Mouse (Mus musculus) T-cell, adult 2 months (primary cell): Measurements from ENCODE around the gene Vma21.

Experiments
- DNase-seq: peaks from one replicate; pipeline ENCODE4 v3.0.0; 2022; ENCODE audit warnings: low spot score

Vma21 gene

DNA sequence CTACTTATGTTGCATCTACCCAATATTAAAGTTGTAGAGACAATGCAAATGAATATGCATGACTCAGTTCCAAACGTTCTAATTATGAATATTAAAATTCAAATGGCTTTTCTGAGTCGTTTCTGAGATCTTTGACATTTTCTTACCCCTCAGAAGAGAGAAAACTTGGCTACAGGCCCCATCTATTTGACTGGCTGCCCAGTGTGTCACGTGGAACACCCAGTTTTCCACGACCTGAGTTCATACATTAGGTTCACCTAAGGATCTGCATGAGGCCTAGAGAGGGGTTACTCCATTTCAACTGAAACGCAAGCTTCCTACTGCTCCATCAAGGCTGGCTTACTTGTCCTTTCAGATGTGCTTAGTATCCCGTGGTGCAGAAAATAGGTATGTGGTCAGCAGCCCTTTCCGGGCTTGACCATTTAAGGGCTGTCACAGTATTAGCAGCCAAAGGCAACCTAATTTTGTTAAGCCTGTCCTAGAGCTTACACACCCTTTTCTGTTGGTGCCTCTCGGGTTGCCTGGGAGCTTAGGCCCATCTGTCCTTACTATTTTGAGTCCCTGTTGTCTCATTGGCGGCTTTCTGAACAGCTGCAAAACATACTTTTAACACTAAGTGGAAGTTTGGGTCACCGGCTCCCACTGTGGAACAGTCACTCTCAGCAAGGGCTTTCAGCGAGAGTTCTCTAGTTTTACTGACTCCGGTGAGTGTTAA is at the start of gene Vma21:
Vma21 (plus strand) TSS at position 294 of the 715 bp plus-strand sequence.
- no peak for DNase-seq

GRCm38 (mm10) chrX:71767909-71768308 is 47.8 kb upstream of the Vma21 start:
- DNase-seq, result no peak

- DNase-seq, result no peak
Observed at GRCm38 (mm10) chrX:71791106-71791505, 24.6 kb upstream of the Vma21 start.

- no peak for DNase-seq
Observed at GRCm38 (mm10) chrX:71797766-71798165, 18.0 kb upstream of the Vma21 start.

DNA sequence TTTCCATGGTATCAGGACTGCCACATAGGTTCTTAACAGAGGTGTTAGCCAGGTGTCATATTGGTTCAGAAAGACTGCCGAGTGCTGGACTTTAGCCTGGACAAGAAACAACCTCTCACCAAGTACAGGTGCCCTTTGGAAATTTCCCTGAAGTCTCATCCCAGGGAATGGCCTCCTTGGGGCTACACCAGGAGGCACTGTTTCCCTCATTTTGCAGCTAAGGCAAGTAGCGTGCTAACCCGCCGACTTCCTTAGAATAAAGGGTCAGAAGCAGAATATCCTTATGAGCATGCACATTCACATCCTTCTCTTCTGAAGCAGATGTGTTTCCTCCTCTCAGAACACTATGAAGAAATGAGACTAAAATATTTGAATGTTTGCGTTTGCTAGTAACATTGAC is 16.8 kb upstream of the Vma21 start:
- no peak for DNase-seq

DNA sequence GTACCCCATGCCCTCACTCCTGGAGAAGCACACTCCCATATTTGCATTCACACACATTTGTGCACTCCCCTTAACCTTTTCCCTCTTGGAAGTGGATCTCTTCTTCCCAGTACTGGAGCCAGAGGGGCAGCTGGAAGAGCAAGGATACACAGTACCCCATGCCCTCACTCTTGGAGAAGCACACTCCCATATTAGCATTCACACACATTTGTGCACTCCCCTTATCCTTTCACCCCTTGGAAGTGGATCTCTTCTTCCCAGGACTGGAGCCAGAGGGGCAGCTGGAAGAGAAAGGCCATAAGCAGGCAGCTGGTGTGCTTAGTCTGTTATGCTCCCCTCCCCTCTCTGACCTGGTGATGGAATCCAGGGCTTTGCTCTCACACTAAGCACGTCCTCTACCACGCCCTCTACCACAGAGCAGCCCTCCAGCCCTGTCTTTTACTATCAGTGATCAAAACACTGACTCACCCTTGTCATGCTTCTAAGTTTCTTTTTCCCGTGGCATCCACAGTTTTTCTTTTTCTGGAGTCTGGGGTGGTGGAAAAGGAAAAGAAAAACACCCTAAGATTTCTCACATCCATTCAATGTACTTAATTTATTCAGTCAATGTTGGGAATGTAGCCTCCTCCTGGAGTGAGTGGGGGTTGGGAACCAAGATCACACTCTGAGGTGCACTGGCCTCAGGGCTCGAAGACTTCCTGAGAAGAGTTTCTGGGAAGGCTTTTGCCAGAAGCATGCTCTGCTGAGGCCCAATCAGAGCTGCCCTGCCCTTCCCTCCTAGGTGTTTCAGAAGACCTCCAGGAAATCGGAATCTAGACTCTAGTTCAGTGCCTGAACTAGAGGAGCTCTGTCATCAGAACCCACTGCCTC is 3.5 kb upstream of the Vma21 start:
- no peak for DNase-seq

- DNase-seq, result peak; percentile 88
Observed at GRCm38 (mm10) chrX:71816401-71816857, 705 bp downstream of the Vma21 start.

- no peak for DNase-seq
Observed at GRCm38 (mm10) chrX:71816931-71817361, 1.2 kb downstream of the Vma21 start.

GRCm38 (mm10) chrX:71838911-71839310 is 23.2 kb downstream of the Vma21 start:
- no peak for DNase-seq

GRCm38 (mm10) chrX:71846696-71847095 is 31.0 kb downstream of the Vma21 start:
- no peak for DNase-seq

DNA sequence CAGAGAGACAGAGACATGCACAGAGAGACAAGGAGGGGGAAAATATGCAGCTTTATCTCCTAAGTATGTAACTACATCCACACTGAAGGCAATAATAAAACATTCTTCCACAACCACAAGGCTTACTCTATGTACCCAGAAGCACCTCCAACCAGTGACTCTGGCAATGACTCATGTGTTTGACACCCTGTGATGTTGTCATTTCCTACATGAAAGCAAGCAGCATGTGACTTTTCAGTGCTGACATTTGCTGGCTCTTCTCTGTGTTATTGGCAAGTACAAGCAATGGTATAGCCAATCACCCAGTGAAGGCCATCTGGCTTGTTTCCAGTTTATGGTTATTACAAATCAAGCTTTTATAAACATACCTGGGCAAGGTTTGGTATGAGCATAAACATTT is 38.1 kb downstream of the Vma21 start:
- DNase-seq, result no peak
